ENCODE assay signal across 13 mouse cellular contexts in the genomic region with DNA sequence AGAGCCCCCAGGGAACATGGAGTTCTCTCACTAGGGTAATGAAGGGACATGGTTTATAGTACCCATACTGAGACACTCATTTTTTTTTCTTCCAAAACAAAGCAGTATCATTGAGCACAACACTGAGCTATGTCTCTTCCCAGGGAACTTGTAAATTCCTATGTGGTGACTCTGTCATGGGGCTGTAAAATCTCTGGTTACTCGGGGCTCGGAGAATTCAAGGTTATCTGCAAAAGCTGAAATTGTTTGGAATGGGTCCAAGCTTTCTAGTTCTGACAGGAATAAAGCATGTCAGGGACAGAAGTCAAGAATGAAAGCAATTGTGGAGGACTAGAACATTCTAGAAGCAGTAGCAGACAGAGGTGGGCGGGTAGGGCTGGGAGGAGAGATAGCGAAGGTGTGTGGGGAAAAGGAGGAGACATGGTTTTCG. TPM values are rescaled to one million over a fixed set of nuclear protein-coding genes. Genes with fewer than 3 reads are reported as not detected.
A peak's percentile ranks its signal among the peaks of the same experiment; 100 is the strongest.
DNase-seq lines count a peak whose midpoint lies in the region; ATAC-seq lines count a peak whose summit lies in the region.
"Had no signal": no experiment of that assay in that cellular context is flagged by ENCODE, and none has a peak within 500 bp of the region (broad histone marks: within the 10 kb centered on the region; RNA-seq: fewer than 3 reads in every experiment).

No protein-coding gene starts in this region.

- DNase-seq in heart, adult 11 months: peak; percentile 93
- DNase-seq in heart, postnatal 36 days: no peak
- peak; percentile 27 for DNase-seq in 3134 (ENCODE audit: extremely low read depth, insufficient read length, low spot score)
- DNase-seq in adrenal gland, postnatal 36 days: peak; percentile 13 to 48
- DNase-seq in intestine, embryonic 14.5 days (ENCODE audit: low spot score): no peak
- DNase-seq in neural tube, embryonic 10.5 days (ENCODE audit: extremely low spot score, low spot score): no peak
- no peak for DNase-seq in hindbrain, embryonic 10.5 days (ENCODE audit: low spot score)
- DNase-seq: cerebellum, adult 18-20 months; liver; spleen, adult 18-20 months; thymus, adult 2 months had no signal

- no peaks in the 10 kb centered on the region for H3K27me3 ChIP-seq in intestine, embryonic 14.5 days (replicated peaks; ENCODE audit: control insufficient read depth, insufficient read depth, low read length)
- no peaks in the 10 kb centered on the region for H3K27me3 ChIP-seq in hindbrain, embryonic 10.5 days (ENCODE audit: insufficient read depth, poor library complexity, severe bottlenecking)
- H3K27me3 ChIP-seq in hindbrain, embryonic 12.5 days: no peaks in the 10 kb centered on the region
- H3K27me3 ChIP-seq: midbrain, embryonic 13.5 days had no signal

- H3K9ac ChIP-seq in intestine, embryonic 14.5 days (ENCODE audit: low read length): no peak overlapping the region
- H3K9ac ChIP-seq in hindbrain, embryonic 12.5 days: no peak overlapping the region
- H3K9ac ChIP-seq: midbrain, embryonic 13.5 days had no signal

- H3K36me3 ChIP-seq in intestine, embryonic 14.5 days (ENCODE audit: control insufficient read depth, insufficient read depth, low read length): no peaks in the 10 kb centered on the region
- no peaks in the 10 kb centered on the region for H3K36me3 ChIP-seq in hindbrain, embryonic 10.5 days
- H3K36me3 ChIP-seq in hindbrain, embryonic 12.5 days: no peaks in the 10 kb centered on the region
- H3K36me3 ChIP-seq: midbrain, embryonic 13.5 days had no signal

- H3K4me3 ChIP-seq in intestine, embryonic 14.5 days (ENCODE audit: low read depth, low read length): no peak overlapping the region
- H3K4me3 ChIP-seq in hindbrain, embryonic 10.5 days: no peak overlapping the region
- H3K4me3 ChIP-seq in hindbrain, embryonic 12.5 days: no peak overlapping the region
- H3K4me3 ChIP-seq: midbrain, embryonic 13.5 days had no signal

- no peak overlapping the region for H3K4me2 ChIP-seq in intestine, embryonic 14.5 days (ENCODE audit: low read length)
- no peak overlapping the region for H3K4me2 ChIP-seq in hindbrain, embryonic 12.5 days (replicated peaks)
- H3K4me2 ChIP-seq: midbrain, embryonic 13.5 days had no signal

- H3K4me1 ChIP-seq in intestine, embryonic 14.5 days (replicated peaks; ENCODE audit: control insufficient read depth, insufficient read depth, low read length): peaks cover 4% of the 10 kb centered on the region
- 0 out of 2 replicates have a peak, but pooled peaks cover 3% of the 10 kb centered on the region for H3K4me1 ChIP-seq in hindbrain, embryonic 10.5 days (replicated peaks)
- no peaks in the 10 kb centered on the region for H3K4me1 ChIP-seq in hindbrain, embryonic 12.5 days
- H3K4me1 ChIP-seq: midbrain, embryonic 13.5 days had no signal

- no peak for ATAC-seq in intestine, embryonic 14.5 days (replicated peaks; ENCODE audit: low FRiP score, low TSS enrichment, low read depth)
- ATAC-seq in hindbrain, embryonic 12.5 days (ENCODE audit: low FRiP score): no peak
- ATAC-seq: midbrain, embryonic 13.5 days had no signal

- 50% methylated on average over 5 of the region's 5 CpGs for WGBS in intestine, embryonic 14.5 days
- 90% methylated on average over 5 of the region's 5 CpGs for WGBS in hindbrain, embryonic 10.5 days
- WGBS in hindbrain, embryonic 12.5 days: 85% methylated on average over 5 of the region's 5 CpGs

- H3K27ac ChIP-seq in intestine, embryonic 14.5 days (ENCODE audit: low read depth): peak overlapping the region; percentile 27; the same call in 1 of the 2 replicates
- H3K27ac ChIP-seq in hindbrain, embryonic 10.5 days: no peak overlapping the region
- no peak overlapping the region for H3K27ac ChIP-seq in hindbrain, embryonic 12.5 days
- H3K27ac ChIP-seq: midbrain, embryonic 13.5 days had no signal

- intact Hi-C loops in heart, postnatal 36 days (cut with DNase I): no loop called here

- no peaks in the 10 kb centered on the region for H3K9me3 ChIP-seq in intestine, embryonic 14.5 days (ENCODE audit: control insufficient read depth, low read length)
- no peaks in the 10 kb centered on the region for H3K9me3 ChIP-seq in hindbrain, embryonic 10.5 days
- no peaks in the 10 kb centered on the region for H3K9me3 ChIP-seq in hindbrain, embryonic 12.5 days (replicated peaks)
- H3K9me3 ChIP-seq: midbrain, embryonic 13.5 days had no signal

RNA-seq across cellular contexts. Expression of gene Ptcd2, which starts 36.6 kb away (rescaled TPM):
- 10 to 100 TPM; 47.0 to 49.2 TPM for total RNA-seq in heart, postnatal 36 days (2021)
- 10 to 100 TPM; 26.7 to 41.3 TPM for total RNA-seq in adrenal gland, postnatal 36 days (2021)
- polyA plus RNA-seq in intestine, embryonic 14.5 days (2014; fragmentation: Nextera tagmentation; extraction: Ambion mirVana): 54.6 and 58.7 TPM in 2 replicates
- 50.2 and 51.8 TPM in 2 replicates for polyA plus RNA-seq in hindbrain, embryonic 10.5 days (2016; fragmentation: Nextera tagmentation; extraction: Ambion mirVana)
- polyA plus RNA-seq in hindbrain, embryonic 12.5 days (2016; fragmentation: Nextera tagmentation; extraction: Ambion mirVana): 45.3 and 46.2 TPM in 2 replicates

RNA-seq across cellular contexts. Expression of gene Mrps27, which starts 36.6 kb away (rescaled TPM):
- total RNA-seq in heart, postnatal 36 days (2021): 10 to 100 TPM; 48.2 to 48.8 TPM
- 10 to 100 TPM; 43.8 to 51.0 TPM for total RNA-seq in adrenal gland, postnatal 36 days (2021)
- polyA plus RNA-seq in intestine, embryonic 14.5 days (2014; fragmentation: Nextera tagmentation; extraction: Ambion mirVana): 69.7 and 71.1 TPM in 2 replicates
- polyA plus RNA-seq in hindbrain, embryonic 10.5 days (2016; fragmentation: Nextera tagmentation; extraction: Ambion mirVana): 68.3 and 74.1 TPM in 2 replicates
- polyA plus RNA-seq in hindbrain, embryonic 12.5 days (2016; fragmentation: Nextera tagmentation; extraction: Ambion mirVana): 45.9 and 46.8 TPM in 2 replicates

Comparison
In these comparisons a context has a peak if more than half of its experiments do, and no peak if none do; other contexts are left out.
1. DNase-seq: peak in heart, adult 11 months (single experiment), 3134 (single experiment) and adrenal gland, postnatal 36 days (2 of 2); none in heart, postnatal 36 days (0 of 2), intestine, embryonic 14.5 days (single experiment), neural tube, embryonic 10.5 days (single experiment) and hindbrain, embryonic 10.5 days (single experiment).